Mouse (Mus musculus) bone marrow, adult 2 months (tissue): Measurements from ENCODE around the gene Gm12888. TPM values are rescaled to one million over a fixed set of nuclear protein-coding genes. Genes with fewer than 3 reads are reported as not detected.
"Not testable (repeated sequence)": the region's sequence is repeated elsewhere in the genome, so short reads cannot be mapped to it uniquely, and the experiment has no call there.

ENCODE experiments used
- H3K27ac ChIP-seq: fragments of 200-500 bp; 2 replicates; pipeline ENCODE4 v1.5.1; 2012; ENCODE audit warnings: low read depth, mild to moderate bottlenecking, control low read depth, inconsistent platforms, low read length; ENCODE audit not compliant: control insufficient read depth, poor library complexity, insufficient read depth
- H3K4me1 ChIP-seq: fragments of 200-500 bp; 2 replicates; pipeline ENCODE4 v1.6.1; 2011; ENCODE audit warnings: low read length; ENCODE audit not compliant: control insufficient read depth, insufficient read depth
- H3K4me3 ChIP-seq: fragments of 200-500 bp; replicated peaks from 2 replicates; pipeline ENCODE3; 2011; ENCODE audit warnings: mild to moderate bottlenecking, low read depth, low read length, control low read depth; ENCODE audit not compliant: control insufficient read depth
- WGBS: fragments of 180-500 bp; shearing (Covaris S2); methylation state at CpG from one replicate; pipeline ENCODE4 v1.1.7; 2018; 5-methylcytosine and 5-hydroxymethylcytosine counted together
- polyA plus RNA-seq: library from polyadenylated mRNA; stranded (reverse); fragments of >200 nt; gene quantifications from 2 replicates; pipeline ENCODE4 v1.2.4, GENCODE M21; 2011; ENCODE audit warnings: low replicate concordance; ENCODE audit not compliant: missing spikeins, insufficient read depth, insufficient read length

Gene Gm12888
- not detected in 2 replicates for polyA plus RNA-seq

DNA sequence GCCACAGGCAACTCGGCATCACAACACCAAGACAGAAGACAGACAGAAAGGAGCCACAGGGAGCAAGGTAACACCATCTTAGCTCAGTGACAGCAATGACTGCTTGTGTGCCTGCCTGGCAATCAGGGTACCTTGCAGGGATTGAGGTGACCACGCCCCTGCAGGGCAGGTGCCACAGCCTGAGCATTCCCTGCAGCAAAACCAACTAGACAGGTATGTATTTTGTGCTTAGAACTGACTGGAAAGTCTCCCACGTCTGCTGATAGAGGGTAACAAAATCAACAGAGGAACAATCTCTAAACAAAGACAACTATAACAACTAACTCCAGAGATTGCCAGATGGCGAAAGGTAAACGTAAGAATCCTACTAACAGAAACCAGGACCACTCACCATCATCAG lies at the start of gene Gm12888:
Gm12888 (minus strand) TSS at position 101 of the 400 bp plus-strand sequence.
- not testable (repeated sequence) for H3K27ac ChIP-seq, H3K4me1 ChIP-seq, H3K4me3 ChIP-seq
- 71% methylated on average over 4 of the region's 5 CpGs for WGBS

Other genes with a start within 250 kb of the Gm12888 start
- 10.6 and 24.8 TPM in 2 replicates for gene Zmpste24, start 226.7 kb downstream of the Gm12888 start, polyA plus RNA-seq
- gene Tmco2, start 215.7 kb downstream of the Gm12888 start, polyA plus RNA-seq: not detected in 2 replicates
- gene Rlf, start 109.8 kb downstream of the Gm12888 start, polyA plus RNA-seq: 10.4 and 16.9 TPM in 2 replicates
- gene Gm12886, start 98.2 kb upstream of the Gm12888 start, polyA plus RNA-seq: 1.8 TPM in 1 of 2 replicates, not detected in the other